Mouse (Mus musculus): ENCODE data around the gene Gclc. TPM values are rescaled to one million over a fixed set of nuclear protein-coding genes. Genes with fewer than 3 reads are reported as not detected.

Gclc gene
- polyA plus RNA-seq, 1 experiment from 2014 or later, result 44.6 TPM

GRCm38 (mm10) chr9:77806842-77807668 is 52.7 kb downstream of the Gclc start:
- peak; percentile 90 for ATAC-seq (replicated peaks; ENCODE audit: low FRiP score, low read depth)
- Histone ChIP-seq H3K4me2 (ENCODE audit: low read length) (peak overlapping the region; percentile 61), H3K27ac (peak overlapping the region; percentile 37), H3K4me3 (replicated peaks; ENCODE audit: low read depth, low read length) (peak overlapping the region; percentile 30), H3K36me3 (ENCODE audit: insufficient read depth, low read length) (no peaks in the 10 kb centered on the region), H3K4me1 (replicated peaks; ENCODE audit: insufficient read depth, low read length) (peaks cover 6% of the 10 kb centered on the region; the same call in 1 of the 2 replicates), H3K27me3 (ENCODE audit: insufficient read depth, low read length) (no peaks in the 10 kb centered on the region), H3K9me3 (replicated peaks; ENCODE audit: low read length) (no peaks in the 10 kb centered on the region), H3K9ac (ENCODE audit: low read depth, low read length) (peak overlapping the region; percentile 49; the same call in 1 of the 2 replicates)
- 17% methylated on average over 12 of the region's 12 CpGs for WGBS
- peak; percentile 96 for DNase-seq (ENCODE audit: low spot score)
- peak; percentile 96 for TF ChIP-seq CTCF (IDR thresholded peaks at IDR 0.05; ENCODE audit: low read depth)

GRCm38 (mm10) chr9:77808481-77808880 is 54.1 kb downstream of the Gclc start:
- Histone ChIP-seq H3K36me3 (ENCODE audit: insufficient read depth, low read length) (no peaks in the 10 kb centered on the region), H3K4me1 (replicated peaks; ENCODE audit: insufficient read depth, low read length) (peaks cover 6% of the 10 kb centered on the region; the same call in 1 of the 2 replicates), H3K27ac (no peak overlapping the region), H3K9ac (ENCODE audit: low read depth, low read length) (no peak overlapping the region), H3K4me3 (replicated peaks; ENCODE audit: low read depth, low read length) (no peak overlapping the region), H3K9me3 (replicated peaks; ENCODE audit: low read length) (no peaks in the 10 kb centered on the region), H3K4me2 (ENCODE audit: low read length) (no peak overlapping the region), H3K27me3 (ENCODE audit: insufficient read depth, low read length) (no peaks in the 10 kb centered on the region)
- ATAC-seq (replicated peaks; ENCODE audit: low FRiP score, low read depth) (no peak), DNase-seq (ENCODE audit: low spot score) (no peak)
- WGBS, result 72% methylated on average over 6 of the region's 6 CpGs
- TF ChIP-seq CTCF (IDR thresholded peaks at IDR 0.05; ENCODE audit: low read depth), result no peak

- DNase-seq (ENCODE audit: low spot score) (peak; percentile 77), ATAC-seq (replicated peaks; ENCODE audit: low FRiP score, low read depth) (no peak)
- WGBS, result 31% methylated on average over 7 of the region's 7 CpGs
- no peak for TF ChIP-seq CTCF (IDR thresholded peaks at IDR 0.05; ENCODE audit: low read depth)
- no peak overlapping the region for H3K4me3 ChIP-seq (replicated peaks; ENCODE audit: low read depth, low read length)
- H3K4me1 ChIP-seq (replicated peaks; ENCODE audit: insufficient read depth, low read length), result no peaks in the 10 kb centered on the region
- no peak overlapping the region for H3K27ac ChIP-seq
- no peaks in the 10 kb centered on the region for H3K27me3 ChIP-seq (ENCODE audit: insufficient read depth, low read length)
- no peaks in the 10 kb centered on the region for H3K9me3 ChIP-seq (replicated peaks; ENCODE audit: low read length)
- H3K9ac ChIP-seq (ENCODE audit: low read depth, low read length), result no peak overlapping the region
- H3K36me3 ChIP-seq (ENCODE audit: insufficient read depth, low read length), result no peaks in the 10 kb centered on the region
- H3K4me2 ChIP-seq (ENCODE audit: low read length), result no peak overlapping the region
Measured at GRCm38 (mm10) chr9:77818858-77819257, 64.5 kb downstream of the Gclc start.

- no peaks in the 10 kb centered on the region for H3K27me3 ChIP-seq (ENCODE audit: insufficient read depth, low read length)
- 79% methylated on average over 2 of the region's 2 CpGs for WGBS
- no peak overlapping the region for H3K4me2 ChIP-seq (ENCODE audit: low read length)
- no peak for ATAC-seq (replicated peaks; ENCODE audit: low FRiP score, low read depth)
- no peaks in the 10 kb centered on the region for H3K36me3 ChIP-seq (ENCODE audit: insufficient read depth, low read length)
- peak; percentile 37; the same call in 1 of the 2 replicates for TF ChIP-seq CTCF (IDR thresholded peaks at IDR 0.05; ENCODE audit: low read depth)
- H3K4me1 ChIP-seq (replicated peaks; ENCODE audit: insufficient read depth, low read length), result no peaks in the 10 kb centered on the region
- no peak overlapping the region for H3K9ac ChIP-seq (ENCODE audit: low read depth, low read length)
- no peak overlapping the region for H3K4me3 ChIP-seq (replicated peaks; ENCODE audit: low read depth, low read length)
- H3K9me3 ChIP-seq (replicated peaks; ENCODE audit: low read length), result no peaks in the 10 kb centered on the region
- no peak for DNase-seq (ENCODE audit: low spot score)
- no peak overlapping the region for H3K27ac ChIP-seq
Measured at GRCm38 (mm10) chr9:77819318-77819717, 65.0 kb downstream of the Gclc start.

- TF ChIP-seq CTCF (IDR thresholded peaks at IDR 0.05; ENCODE audit: low read depth), result no peak
- no peak overlapping the region for H3K4me3 ChIP-seq (replicated peaks; ENCODE audit: low read depth, low read length)
- 41% methylated on average over 4 of the region's 4 CpGs for WGBS
- no peak for DNase-seq (ENCODE audit: low spot score)
- H3K27ac ChIP-seq, result no peak overlapping the region
- no peaks in the 10 kb centered on the region for H3K36me3 ChIP-seq (ENCODE audit: insufficient read depth, low read length)
- H3K4me1 ChIP-seq (replicated peaks; ENCODE audit: insufficient read depth, low read length), result peaks cover 4% of the 10 kb centered on the region; the same call in 1 of the 2 replicates
- H3K27me3 ChIP-seq (ENCODE audit: insufficient read depth, low read length), result no peaks in the 10 kb centered on the region
- no peak overlapping the region for H3K9ac ChIP-seq (ENCODE audit: low read depth, low read length)
- H3K9me3 ChIP-seq (replicated peaks; ENCODE audit: low read length), result no peaks in the 10 kb centered on the region
- ATAC-seq (replicated peaks; ENCODE audit: low FRiP score, low read depth), result no peak
- no peak overlapping the region for H3K4me2 ChIP-seq (ENCODE audit: low read length)
Measured at GRCm38 (mm10) chr9:77820836-77821235, 66.5 kb downstream of the Gclc start.

- Histone ChIP-seq H3K36me3 (ENCODE audit: insufficient read depth, low read length) (no peaks in the 10 kb centered on the region), H3K27me3 (ENCODE audit: insufficient read depth, low read length) (no peaks in the 10 kb centered on the region), H3K9me3 (replicated peaks; ENCODE audit: low read length) (no peaks in the 10 kb centered on the region), H3K27ac (peak overlapping the region; percentile 14), H3K4me2 (ENCODE audit: low read length) (no peak overlapping the region), H3K9ac (ENCODE audit: low read depth, low read length) (no peak overlapping the region), H3K4me3 (replicated peaks; ENCODE audit: low read depth, low read length) (no peak overlapping the region), H3K4me1 (replicated peaks; ENCODE audit: insufficient read depth, low read length) (peaks cover 4% of the 10 kb centered on the region; the same call in 1 of the 2 replicates)
- WGBS, result 19% methylated on average over 7 of the region's 7 CpGs
- TF ChIP-seq CTCF (IDR thresholded peaks at IDR 0.05; ENCODE audit: low read depth), result no peak
- ATAC-seq (replicated peaks; ENCODE audit: low FRiP score, low read depth) (peak; percentile 88), DNase-seq (ENCODE audit: low spot score) (peak; percentile 78)
Measured at GRCm38 (mm10) chr9:77825380-77825961, 71.1 kb downstream of the Gclc start.
